Mouse (Mus musculus) small intestine, adult 2 months (tissue): ENCODE measurements around the gene Acad8. TPM values are rescaled to one million over a fixed set of nuclear protein-coding genes. Genes with fewer than 3 reads are reported as not detected.

ENCODE experiments used
- H3K27ac ChIP-seq: fragments of 200-500 bp; 2 replicates; pipeline ENCODE4 v1.5.1; 2012; ENCODE audit warnings: low read depth, low read length, control low read depth, inconsistent platforms; ENCODE audit not compliant: insufficient read depth
- H3K27me3 ChIP-seq: fragments of 200-500 bp; 2 replicates; pipeline ENCODE4 v1.6.1; 2012; ENCODE audit warnings: mild to moderate bottlenecking, moderate library complexity, low read length, inconsistent platforms; ENCODE audit not compliant: control insufficient read depth, insufficient read depth
- H3K36me3 ChIP-seq: fragments of 200-500 bp; 2 replicates; pipeline ENCODE4 v1.6.1; 2012; ENCODE audit warnings: mild to moderate bottlenecking, low read length, control low read depth, inconsistent platforms; ENCODE audit not compliant: control insufficient read depth, insufficient read depth
- H3K4me1 ChIP-seq: fragments of 200-500 bp; 2 replicates; pipeline ENCODE4 v1.6.1; 2012; ENCODE audit warnings: low read length, inconsistent platforms, mixed read lengths; ENCODE audit not compliant: control insufficient read depth, insufficient read depth, insufficient read length
- H3K4me3 ChIP-seq: fragments of 200-500 bp; 2 replicates; pipeline ENCODE4 v1.5.1; 2012; ENCODE audit warnings: low read depth, mild to moderate bottlenecking, control low read depth, inconsistent platforms, low read length, moderate library complexity
- CTCF ChIP-seq: fragments of 200-500 bp; IDR thresholded peaks from 2 replicates; pipeline ENCODE4 v1.5.1; 2012; ENCODE audit warnings: low read depth, mild to moderate bottlenecking, control low read depth, inconsistent platforms, low read length, moderate library complexity, mixed read lengths; ENCODE audit not compliant: insufficient replicate concordance, insufficient read length; ENCODE audit errors: extremely low read depth
- POLR2A ChIP-seq: fragments of 200-500 bp; IDR thresholded peaks from 2 replicates; pipeline ENCODE4 v1.6.1; 2012; ENCODE audit warnings: low read depth, mild to moderate bottlenecking, control low read depth, inconsistent platforms, low read length, moderate library complexity
- WGBS: fragments of 180-500 bp; shearing (Covaris S2); methylation state at CpG from one replicate; pipeline ENCODE4 v1.1.7; 2018; 5-methylcytosine and 5-hydroxymethylcytosine counted together
- polyA plus RNA-seq: library from polyadenylated mRNA; depleted of rRNA; stranded (reverse); fragments of >200 nt; gene quantifications from 2 replicates; pipeline ENCODE4 v1.2.3, GENCODE M21; 2012; rRNA removed

Acad8 gene
- polyA plus RNA-seq, 1 experiment = 7.4 TPM

- Histone ChIP-seq H3K4me3 (no peak overlapping the region), H3K4me1 (peaks cover 3% of the 10 kb centered on the region; the same call in 1 of the 2 replicates), H3K27ac (no peak overlapping the region), H3K36me3 (peaks cover 33% of the 10 kb centered on the region), H3K27me3 (no peaks in the 10 kb centered on the region)
- 41% methylated on average over 2 of the region's 2 CpGs for WGBS
- no peak for TF ChIP-seq POLR2A
- no peak for TF ChIP-seq CTCF
These were observed 14.2 kb downstream of the Acad8 start for GRCm38 (mm10) chr9:26985090-26985613.

DNA sequence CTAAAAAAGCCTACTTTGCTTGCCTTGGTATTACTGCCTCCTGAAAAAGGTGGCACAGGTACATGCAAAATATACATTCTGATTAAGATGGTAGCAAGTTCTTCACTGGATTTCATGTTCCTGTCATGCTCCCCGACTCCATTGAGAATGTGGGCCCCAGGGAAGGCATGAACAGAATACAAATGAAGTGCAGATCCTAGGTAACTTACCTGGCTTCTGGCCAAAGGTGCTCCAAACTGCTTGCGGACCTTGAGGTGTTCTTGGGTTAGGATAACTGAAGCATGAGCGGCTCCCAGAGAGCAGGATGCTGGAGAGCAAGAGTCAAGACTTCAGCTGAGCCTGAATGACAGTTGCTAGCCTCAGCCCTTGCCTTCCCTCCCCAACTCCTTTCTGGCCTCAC lies 20.6 kb downstream of the Acad8 start:
- TF ChIP-seq CTCF = no peak
- no peak for TF ChIP-seq POLR2A
- H3K27ac ChIP-seq = no peak overlapping the region
- WGBS = 91% methylated on average over 3 of the region's 3 CpGs
- peaks cover 49% of the 10 kb centered on the region for H3K36me3 ChIP-seq
- H3K4me3 ChIP-seq = no peak overlapping the region
- H3K27me3 ChIP-seq = no peaks in the 10 kb centered on the region
- H3K4me1 ChIP-seq = no peaks in the 10 kb centered on the region

GRCm38 (mm10) chr9:26977754-26978153 lies 21.6 kb downstream of the Acad8 start:
- Histone ChIP-seq H3K36me3 (peaks cover 46% of the 10 kb centered on the region), H3K4me3 (no peak overlapping the region), H3K27ac (no peak overlapping the region), H3K4me1 (no peaks in the 10 kb centered on the region), H3K27me3 (no peaks in the 10 kb centered on the region)
- WGBS = 92% methylated on average over 9 of the region's 9 CpGs
- no peak for TF ChIP-seq CTCF
- no peak for TF ChIP-seq POLR2A

DNA sequence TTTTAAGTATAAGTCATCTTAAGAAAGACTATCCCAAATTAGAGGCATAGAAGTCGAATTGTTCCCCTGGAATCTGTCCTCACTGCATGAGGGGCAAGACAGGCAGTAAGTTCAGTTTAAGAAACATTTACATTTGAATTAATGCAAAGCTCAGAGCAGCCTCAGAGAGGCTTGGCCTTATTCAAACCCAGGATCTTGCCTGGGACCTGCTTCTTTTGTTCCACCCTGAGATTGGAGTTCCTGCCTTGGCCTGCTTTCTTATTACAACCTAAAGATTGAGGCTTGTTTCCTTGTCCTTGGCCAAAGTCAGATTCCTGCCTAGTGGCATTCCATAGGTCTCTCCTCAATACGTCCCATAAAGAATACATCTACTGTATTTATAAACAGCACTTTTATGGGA lies 51.6 kb downstream of the Acad8 start:
- H3K4me1 ChIP-seq = no peaks in the 10 kb centered on the region
- H3K27me3 ChIP-seq = no peaks in the 10 kb centered on the region
- H3K36me3 ChIP-seq = no peaks in the 10 kb centered on the region
- H3K4me3 ChIP-seq = no peak overlapping the region
- H3K27ac ChIP-seq = no peak overlapping the region
- TF ChIP-seq CTCF (no peak), POLR2A (no peak)
- WGBS = 66% methylated on average over 2 of the region's 2 CpGs

DNA sequence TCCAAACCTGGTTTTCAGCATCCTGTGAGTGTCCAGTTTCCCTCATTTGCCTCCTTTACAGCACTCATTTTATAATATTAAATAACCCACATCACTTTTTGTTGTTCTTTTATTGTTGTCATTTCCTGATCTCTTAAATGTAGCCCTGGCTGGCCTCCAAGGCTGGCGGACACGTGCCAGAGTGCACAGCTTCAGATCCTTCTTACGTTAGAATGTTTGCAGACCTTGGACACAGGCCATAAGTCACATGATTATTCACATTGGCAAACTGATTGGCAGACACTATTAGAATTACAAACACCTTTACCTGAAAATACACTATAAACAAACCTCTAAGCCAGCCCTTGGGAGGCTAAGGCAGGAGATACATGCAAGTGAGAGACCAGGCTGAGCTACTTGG lies 75.2 kb downstream of the Acad8 start:
- WGBS = 11% methylated on average over 3 of the region's 3 CpGs
- TF ChIP-seq POLR2A (no peak), CTCF (no peak)

More for the DNA sequence above, 75.2 kb downstream of the Acad8 start:
- Histone ChIP-seq H3K4me3 (no peak overlapping the region), H3K4me1 (no peaks in the 10 kb centered on the region; the same call in 1 of the 2 replicates), H3K27me3 (no peaks in the 10 kb centered on the region), H3K27ac (no peak overlapping the region), H3K36me3 (no peaks in the 10 kb centered on the region)

Other genes with a start within 250 kb of the Acad8 start
- 0.05 and 0.33 TPM in 2 replicates for gene Glb1l2, start 193.1 kb downstream of the Acad8 start, polyA plus RNA-seq
- gene Glb1l3, start 138.7 kb downstream of the Acad8 start, polyA plus RNA-seq = not detected in 2 replicates
- gene Gm1110, start 76.5 kb downstream of the Acad8 start, polyA plus RNA-seq = not detected in 2 replicates
- gene Thyn1, start 144 bp upstream of the Acad8 start, polyA plus RNA-seq = 2.0 and 2.1 TPM in 2 replicates
- 16.2 and 28.1 TPM in 2 replicates for gene Vps26b, start 30.5 kb upstream of the Acad8 start, polyA plus RNA-seq
- 7.6 and 13.2 TPM in 2 replicates for gene Ncapd3, start 30.6 kb upstream of the Acad8 start, polyA plus RNA-seq
- gene Jam3, start 155.9 kb upstream of the Acad8 start, polyA plus RNA-seq = 2.9 and 3.5 TPM in 2 replicates